Mouse (Mus musculus) forebrain, postnatal 0 days (tissue): ENCODE measurements at regions not wholly inside any gene's neighbourhood (a gene's known extent, or its start where the extent isn't known, plus 50 kb on each side); places are given as distances from the start of the nearest gene placed in this dataset.

ENCODE experiments used
- ATAC-seq: fragments of 200-750 bp; cut with Nextera tagmentation; 2 replicates; pipeline ENCODE4 v1.8.0; 2017; ENCODE audit warnings: mild to moderate bottlenecking, moderate library complexity
- DNase-seq: peaks from one replicate; pipeline ENCODE4 v3.0.0-alpha.2; 2015
- H3K27ac ChIP-seq: fragments of 300-500 bp; sonication (generic); 2 replicates; pipeline ENCODE4 v1.5.1; 2014; ENCODE audit warnings: low read depth, mild to moderate bottlenecking, antibody characterized with exemption, low read length, moderate library complexity, mixed read lengths
- H3K27me3 ChIP-seq: fragments of 300-500 bp; sonication (generic); 2 replicates; pipeline ENCODE4 v1.6.1; 2014; ENCODE audit warnings: mild to moderate bottlenecking, low read length, mixed read lengths; ENCODE audit not compliant: insufficient read depth
- H3K36me3 ChIP-seq: fragments of 300-500 bp; sonication (generic); 2 replicates; pipeline ENCODE4 v1.6.1; 2014; ENCODE audit warnings: mild to moderate bottlenecking, moderate library complexity; ENCODE audit not compliant: insufficient read depth
- H3K4me1 ChIP-seq: fragments of 300-500 bp; sonication (generic); 2 replicates; pipeline ENCODE4 v1.6.1; 2014; ENCODE audit warnings: antibody characterized with exemption; ENCODE audit not compliant: insufficient read depth
- H3K4me2 ChIP-seq: fragments of 300-500 bp; sonication (generic); 2 replicates; pipeline ENCODE4 v1.6.1; 2014; ENCODE audit warnings: low read depth, mild to moderate bottlenecking, moderate library complexity
- H3K4me3 ChIP-seq: fragments of 300-500 bp; sonication (generic); 2 replicates; pipeline ENCODE4 v1.5.1; 2014; ENCODE audit warnings: low read depth, low read length, mixed read lengths
- H3K9ac ChIP-seq: fragments of 300-500 bp; sonication (generic); 2 replicates; pipeline ENCODE4 v1.6.1; 2014; ENCODE audit warnings: mild to moderate bottlenecking
- H3K9me3 ChIP-seq: fragments of 300-500 bp; sonication (generic); 2 replicates; pipeline ENCODE4 v1.6.1; 2016; ENCODE audit warnings: low read length
- CTCF ChIP-seq: sonication (generic); IDR thresholded peaks from 2 replicates; pipeline ENCODE4 v1.5.1; 2016; ENCODE audit warnings: antibody characterized with exemption, control low read depth, low read depth
- WGBS: fragments of 180-500 bp; shearing (Covaris S2); extraction: QIAGEN DNeasy Blood & Tissue Kit; methylation state at CpG from one replicate; pipeline ENCODE4 v1.1.7; 2014; 5-methylcytosine and 5-hydroxymethylcytosine counted together

DNA sequence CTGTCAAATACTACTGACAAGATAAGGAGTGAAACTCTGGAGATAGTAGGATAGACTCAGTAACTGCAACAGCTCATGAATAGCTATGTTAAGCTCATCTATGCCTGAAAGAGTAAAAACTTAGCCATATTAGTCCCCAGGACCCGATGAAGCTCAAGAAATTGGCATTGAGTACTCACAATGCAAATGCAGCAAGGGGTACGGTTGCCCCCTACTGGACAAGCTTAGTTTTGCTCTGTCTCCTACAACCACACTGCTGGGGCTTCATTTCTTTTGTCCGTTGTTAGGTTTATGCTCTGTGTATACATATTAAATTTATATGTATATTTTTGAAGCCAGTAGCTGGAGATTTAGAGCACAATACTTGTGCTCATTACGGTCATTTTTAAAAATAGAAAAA lies 74.4 kb upstream of the Mup5 start:
- Histone ChIP-seq H3K27ac (no peak overlapping the region), H3K4me2 (no peak overlapping the region), H3K4me1 (no peaks in the 10 kb centered on the region), H3K4me3 (no peak overlapping the region), H3K9me3 (no peaks in the 10 kb centered on the region), H3K27me3 (no peaks in the 10 kb centered on the region), H3K36me3 (no peaks in the 10 kb centered on the region), H3K9ac (no peak overlapping the region)
- WGBS, result 85% methylated on average over 4 of the region's 4 CpGs
- peak; percentile 4 for DNase-seq
- TF ChIP-seq CTCF, result peak; percentile 37
- no peak for ATAC-seq

- ATAC-seq, result no peak
Measured at GRCm38 (mm10) chr4:61902136-61902535, 67.1 kb upstream of the Mup5 start.

GRCm38 (mm10) chr4:61898184-61898583 lies 63.2 kb upstream of the Mup5 start:
- no peak overlapping the region for H3K27ac ChIP-seq
- 89% methylated on average over 14 of the region's 14 CpGs for WGBS
- no peaks in the 10 kb centered on the region for H3K9me3 ChIP-seq
- no peaks in the 10 kb centered on the region for H3K27me3 ChIP-seq
- no peak for TF ChIP-seq CTCF
- ATAC-seq (no peak), DNase-seq (no peak)
- H3K4me1 ChIP-seq, result no peaks in the 10 kb centered on the region
- no peak overlapping the region for H3K4me2 ChIP-seq
- no peak overlapping the region for H3K4me3 ChIP-seq
- no peak overlapping the region for H3K9ac ChIP-seq
- H3K36me3 ChIP-seq, result no peaks in the 10 kb centered on the region

More at GRCm38 (mm10) chr4:61902136-61902535, 67.1 kb upstream of the Mup5 start:
- 87% methylated on average over 9 of the region's 9 CpGs for WGBS
- Histone ChIP-seq H3K9ac (no peak overlapping the region), H3K4me2 (no peak overlapping the region), H3K4me3 (no peak overlapping the region), H3K4me1 (no peaks in the 10 kb centered on the region), H3K9me3 (no peaks in the 10 kb centered on the region), H3K36me3 (no peaks in the 10 kb centered on the region), H3K27ac (no peak overlapping the region), H3K27me3 (no peaks in the 10 kb centered on the region)
- no peak for DNase-seq
- no peak for TF ChIP-seq CTCF

- TF ChIP-seq CTCF, result no peak
- Histone ChIP-seq H3K4me1 (no peaks in the 10 kb centered on the region), H3K27me3 (no peaks in the 10 kb centered on the region), H3K9ac (no peak overlapping the region), H3K27ac (no peak overlapping the region), H3K9me3 (no peaks in the 10 kb centered on the region), H3K4me3 (no peak overlapping the region), H3K4me2 (no peak overlapping the region), H3K36me3 (no peaks in the 10 kb centered on the region)
- 94% methylated on average over 7 of the region's 7 CpGs for WGBS
- no peak for ATAC-seq
- no peak for DNase-seq
Measured at GRCm38 (mm10) chr4:61897176-61897575, 62.1 kb upstream of the Mup5 start.
